ENCODE assay signal across 8 mouse cellular contexts in the genomic region with DNA sequence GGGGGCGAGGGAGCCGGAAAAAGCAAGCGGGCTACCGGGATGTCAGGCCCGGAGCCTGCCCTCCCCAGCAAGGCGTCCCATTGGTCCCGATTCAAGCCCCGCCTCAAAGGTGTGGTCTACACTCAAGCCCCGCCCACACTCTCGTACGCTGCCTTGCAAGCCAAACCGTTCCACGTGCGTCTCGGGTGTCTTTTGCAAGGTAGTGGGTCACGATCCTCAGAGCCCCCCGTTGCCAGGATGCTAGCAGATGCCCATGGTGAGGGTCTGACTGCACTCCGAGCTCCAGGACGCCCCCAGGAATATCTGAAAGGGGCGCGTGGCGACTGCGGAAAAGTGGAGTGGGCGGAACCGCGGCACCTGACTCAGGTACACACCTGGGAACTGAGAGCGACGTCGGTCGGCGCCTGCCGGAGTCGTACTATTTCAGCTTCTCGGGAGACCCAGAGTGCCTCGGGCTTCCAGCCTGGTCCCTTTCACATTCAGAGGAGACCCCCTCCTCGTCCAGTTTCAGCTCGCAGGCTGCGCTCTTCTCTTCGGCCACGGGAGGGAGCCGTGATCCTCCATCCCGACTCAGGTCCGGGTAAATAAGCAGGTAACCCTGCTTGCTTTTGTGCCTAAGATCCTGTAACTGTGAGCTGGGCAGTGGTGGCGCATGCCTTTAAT. TPM values are rescaled to one million over a fixed set of nuclear protein-coding genes. Genes with fewer than 3 reads are reported as not detected.
DNase-seq lines count a peak whose midpoint lies in the region; ATAC-seq and TF ChIP-seq lines count a peak whose summit lies in the region.

A gene (minus strand): TSS at position 86 of the 663 bp plus-strand sequence.

- peak; percentile 86 for TF ChIP-seq CTCF in heart, adult 2 months (IDR thresholded peaks at IDR 0.05)
- TF ChIP-seq CTCF in midbrain, postnatal 0 days (IDR thresholded peaks at IDR 0.05), result peak; percentile 82

- TF ChIP-seq POLR2A in heart, adult 2 months (IDR thresholded peaks at IDR 0.05; ENCODE audit: insufficient read depth, low read depth, low read length), result peak; percentile 49
- TF ChIP-seq POLR2A in limb, embryonic 14.5 days (IDR thresholded peaks at IDR 0.05; ENCODE audit: borderline replicate concordance, extremely low read depth, insufficient read depth, insufficient read length), result no peak

- H3K27ac ChIP-seq in embryonic facial prominence, embryonic 14.5 days (replicated peaks; ENCODE audit: low read depth, low read length), result no peak within 1 kb of the TSS
- H3K27ac ChIP-seq in heart, adult 2 months, result peak within 1 kb of the TSS; percentile 61
- H3K27ac ChIP-seq in limb, embryonic 14.5 days (replicated peaks; ENCODE audit: low read depth, low read length), result no peak within 1 kb of the TSS; the same call in 1 of the 2 replicates
- peak within 1 kb of the TSS; percentile 72 for H3K27ac ChIP-seq in midbrain, postnatal 0 days (ENCODE audit: low read depth, low read length)

- intact Hi-C loops in heart, adult 2 months (cut with DNase I), result loop anchor here (1.0 kb wide), 2 partner anchors 43 to 48 kb away; no protein-coding TSS in a partner anchor

- no peaks in the 10 kb centered on the region for H3K27me3 ChIP-seq in embryonic facial prominence, embryonic 14.5 days (replicated peaks; ENCODE audit: control insufficient read depth, insufficient read depth, low read length)
- no peaks in the 10 kb centered on the region for H3K27me3 ChIP-seq in heart, adult 2 months (ENCODE audit: control insufficient read depth, insufficient read depth, low read length)
- no peaks in the 10 kb centered on the region for H3K27me3 ChIP-seq in limb, embryonic 14.5 days (ENCODE audit: control insufficient read depth, insufficient read depth, low read length)
- H3K27me3 ChIP-seq in midbrain, postnatal 0 days (ENCODE audit: insufficient read depth, low read length), result no peaks in the 10 kb centered on the region

- H3K4me1 ChIP-seq in embryonic facial prominence, embryonic 14.5 days (ENCODE audit: control insufficient read depth, insufficient read depth, low read length), result 0 out of 2 replicates have a peak, but pooled peaks cover 6% of the 10 kb centered on the region
- H3K4me1 ChIP-seq in heart, adult 2 months (ENCODE audit: control insufficient read depth, insufficient read depth, low read length), result peaks cover 1% of the 10 kb centered on the region; the same call in 1 of the 2 replicates
- H3K4me1 ChIP-seq in limb, embryonic 14.5 days (ENCODE audit: control insufficient read depth, insufficient read depth, low read length), result peaks cover 5% of the 10 kb centered on the region
- H3K4me1 ChIP-seq in midbrain, postnatal 0 days (ENCODE audit: insufficient read depth, low read length), result 0 out of 2 replicates have a peak, but pooled peaks cover 3% of the 10 kb centered on the region

- no peaks in the 10 kb centered on the region for H3K79me2 ChIP-seq in heart, adult 2 months (replicated peaks; ENCODE audit: control insufficient read depth, insufficient read depth, low read length)

- peak within 1 kb of the TSS; percentile 96 for H3K4me2 ChIP-seq in embryonic facial prominence, embryonic 14.5 days (ENCODE audit: low read depth, low read length)
- H3K4me2 ChIP-seq in limb, embryonic 14.5 days (replicated peaks; ENCODE audit: low read depth, low read length, severe bottlenecking), result peak within 1 kb of the TSS; percentile 95
- peak within 1 kb of the TSS; percentile 84 for H3K4me2 ChIP-seq in midbrain, postnatal 0 days (ENCODE audit: low read depth, low read length, poor library complexity, severe bottlenecking)

- TF ChIP-seq EP300 in heart, adult 2 months (IDR thresholded peaks at IDR 0.05; ENCODE audit: insufficient read depth, low read depth, low read length), result 0 out of 2 replicates have a peak, but pooled peaks have one; percentile 51

- peak; percentile 89 for ATAC-seq in embryonic facial prominence, embryonic 14.5 days (ENCODE audit: low read depth)
- peak; percentile 90 for ATAC-seq in limb, embryonic 14.5 days (ENCODE audit: low FRiP score, low read depth)
- ATAC-seq in midbrain, postnatal 0 days (ENCODE audit: low FRiP score), result peak; percentile 93

- H3K36me3 ChIP-seq in embryonic facial prominence, embryonic 14.5 days (ENCODE audit: control insufficient read depth, insufficient read depth, low read length), result no peaks in the 10 kb centered on the region
- H3K36me3 ChIP-seq in heart, adult 2 months (ENCODE audit: control insufficient read depth, insufficient read depth, low read length), result no peaks in the 10 kb centered on the region
- 0 out of 2 replicates have a peak, but pooled peaks cover 3% of the 10 kb centered on the region for H3K36me3 ChIP-seq in limb, embryonic 14.5 days (ENCODE audit: control insufficient read depth, insufficient read depth, low read length)
- peaks cover 2% of the 10 kb centered on the region; the same call in 1 of the 2 replicates for H3K36me3 ChIP-seq in midbrain, postnatal 0 days (ENCODE audit: insufficient read depth, low read length)

- under 1% methylated on average over 44 of the region's 44 CpGs for WGBS in embryonic facial prominence, embryonic 14.5 days
- under 1% methylated on average over 44 of the region's 44 CpGs for WGBS in heart, adult 2 months
- WGBS in limb, embryonic 14.5 days, result 3% methylated on average over 32 of the region's 44 CpGs
- WGBS in midbrain, postnatal 0 days, result under 1% methylated on average over 44 of the region's 44 CpGs

- H3K4me3 ChIP-seq in embryonic facial prominence, embryonic 14.5 days (ENCODE audit: low read depth, low read length), result peak within 1 kb of the TSS; percentile 70
- peak within 1 kb of the TSS; percentile 63 for H3K4me3 ChIP-seq in heart, adult 2 months
- H3K4me3 ChIP-seq in limb, embryonic 14.5 days (replicated peaks; ENCODE audit: low read length), result peak within 1 kb of the TSS; percentile 67
- H3K4me3 ChIP-seq in midbrain, postnatal 0 days (ENCODE audit: low read depth, low read length), result peak within 1 kb of the TSS; percentile 52

- DNase-seq in 3T3-L1 (ENCODE audit: low read depth, low spot score), result peak; percentile 96
- peak; percentile 70 to 89 for DNase-seq in adrenal gland, postnatal 4 days (ENCODE audit: low spot score in 2 of 2)
- peak; percentile 98 for DNase-seq in embryonic facial prominence, embryonic 14.5 days (ENCODE audit: low spot score)
- DNase-seq in heart, adult 2 months, result peak; percentile 93 to 94
- peak; percentile 98 for DNase-seq in kidney, adult 9 months
- peak; percentile 96 for DNase-seq in limb, embryonic 14.5 days (ENCODE audit: low spot score)
- DNase-seq in midbrain, postnatal 0 days (ENCODE audit: low spot score), result peak; percentile 97
- peak; percentile 88 to 91 for DNase-seq in spleen, postnatal 14 days (ENCODE audit: low spot score in 2 of 2)

- no peaks in the 10 kb centered on the region for H3K9me3 ChIP-seq in embryonic facial prominence, embryonic 14.5 days (ENCODE audit: control insufficient read depth, low read length)
- no peaks in the 10 kb centered on the region for H3K9me3 ChIP-seq in limb, embryonic 14.5 days (ENCODE audit: control insufficient read depth, low read length)
- no peaks in the 10 kb centered on the region for H3K9me3 ChIP-seq in midbrain, postnatal 0 days (ENCODE audit: low read length)

- peak within 1 kb of the TSS; percentile 81 for H3K9ac ChIP-seq in embryonic facial prominence, embryonic 14.5 days (ENCODE audit: low read depth, low read length)
- peak within 1 kb of the TSS; percentile 63 for H3K9ac ChIP-seq in heart, adult 2 months (ENCODE audit: low read depth, low read length)
- peak within 1 kb of the TSS; percentile 74 for H3K9ac ChIP-seq in limb, embryonic 14.5 days (ENCODE audit: low read depth, low read length, severe bottlenecking)
- H3K9ac ChIP-seq in midbrain, postnatal 0 days (replicated peaks; ENCODE audit: low read length, poor library complexity, severe bottlenecking), result peak within 1 kb of the TSS; percentile 77

RNA-seq across cellular contexts. Expression of the gene that starts here (rescaled TPM):
- total RNA-seq in adrenal gland, postnatal 4 days (2021), result 10 to 100 TPM; 16.3 to 19.4 TPM
- 8.6 and 8.8 TPM in 2 replicates for polyA plus RNA-seq in embryonic facial prominence, embryonic 14.5 days (2014; fragmentation: Nextera tagmentation; extraction: Ambion mirVana)
- total RNA-seq in heart, adult 2 months (2021), result 1 to 10 TPM; 1.7 to 2.2 TPM
- polyA plus RNA-seq in heart, adult 2 months (2012; rRNA removed), result 6.0 and 8.9 TPM in 2 replicates
- polyA plus RNA-seq in limb, embryonic 14.5 days (2012; rRNA removed), result 20.2 and 26.1 TPM in 2 replicates
- 8.0 and 11.9 TPM in 2 replicates for polyA plus RNA-seq in limb, embryonic 14.5 days (2014; fragmentation: Nextera tagmentation; extraction: Ambion mirVana)
- 28.9 and 30.4 TPM in 2 replicates for total RNA-seq in midbrain, postnatal 0 days (2014; rRNA removed)
- 27.0 and 27.8 TPM in 2 replicates for polyA plus RNA-seq in midbrain, postnatal 0 days (2015; fragmentation: Nextera tagmentation; extraction: Ambion mirVana)

Comparison
In these comparisons a context has a peak if more than half of its experiments do, and no peak if none do; other contexts are left out.
1. H3K27ac ChIP-seq: peak in heart, adult 2 months (single experiment) and midbrain, postnatal 0 days (single experiment); none in embryonic facial prominence, embryonic 14.5 days (single experiment) and limb, embryonic 14.5 days (single experiment).
2. Peak in every context shown above with its lines, with median percentiles within 50 percentile points of each other: DNase-seq, ATAC-seq, H3K4me2 ChIP-seq, H3K4me3 ChIP-seq and H3K9ac ChIP-seq.